Mouse (Mus musculus) R1 (cell line): ENCODE measurements around the gene Gm9195.

ENCODE experiments used
- DNase-seq: peaks from one replicate; pipeline ENCODE4 v3.0.0-alpha.2; 2018; ENCODE audit warnings: low read depth, low spot score

Gm9195 gene

GRCm38 (mm10) chr14:72442936-72443335 is 48.7 kb downstream of the Gm9195 start:
- DNase-seq: no peak

- no peak for DNase-seq
These were observed 50.7 kb downstream of the Gm9195 start for GRCm38 (mm10) chr14:72440929-72441328.

- no peak for DNase-seq
These were observed 51.2 kb downstream of the Gm9195 start for GRCm38 (mm10) chr14:72440436-72440835.

GRCm38 (mm10) chr14:72438976-72439375 is 52.7 kb downstream of the Gm9195 start:
- no peak for DNase-seq

- no peak for DNase-seq
These were observed 101.9 kb downstream of the Gm9195 start for GRCm38 (mm10) chr14:72389696-72390095.

DNA sequence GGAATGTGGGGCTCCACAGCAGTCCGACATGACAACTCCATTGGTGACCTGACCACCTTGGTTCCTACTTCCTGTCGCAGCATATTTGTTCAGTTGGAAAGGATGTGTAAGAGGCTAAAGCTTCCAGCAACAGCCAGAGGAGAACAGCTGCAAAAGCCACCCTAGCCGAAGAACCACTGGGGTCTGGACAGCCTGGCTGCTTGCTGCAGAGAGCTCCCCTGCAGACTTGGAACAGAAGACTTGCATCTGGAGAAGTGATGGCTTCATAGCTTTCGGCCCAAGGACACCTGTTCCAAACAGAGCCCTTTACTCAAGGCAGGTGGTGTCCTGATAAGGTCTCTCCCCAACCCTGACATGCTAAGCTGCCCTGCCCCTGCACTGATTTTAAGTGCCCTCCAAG is 102.3 kb downstream of the Gm9195 start:
- no peak for DNase-seq

- peak; percentile 59 for DNase-seq
These were observed 114.4 kb downstream of the Gm9195 start for GRCm38 (mm10) chr14:72377224-72377623.
